Mouse (Mus musculus): ENCODE results near the gene Clcn1. TPM values are rescaled to one million over a fixed set of nuclear protein-coding genes. Genes with fewer than 3 reads are reported as not detected.

Gene Clcn1
- polyA plus RNA-seq, 1 experiment from 2014 or later, result 0.33 TPM

GRCm38 (mm10) chr6:42354076-42355019 lies 67.9 kb downstream of the Clcn1 start:
- H3K9ac ChIP-seq, result no peak overlapping the region
- 49% methylated on average over 11 of the region's 11 CpGs for WGBS
- no peak overlapping the region; the same call in 1 of the 2 replicates for H3K4me3 ChIP-seq
- H3K27ac ChIP-seq, result peak overlapping the region; percentile 67
- peaks cover 64% of the 10 kb centered on the region for H3K36me3 ChIP-seq
- no peak for ATAC-seq (ENCODE audit: insufficient number of reproducible peaks, low FRiP score, low TSS enrichment, low read depth)
- H3K4me1 ChIP-seq, result peaks cover 55% of the 10 kb centered on the region
- peak overlapping the region; percentile 25 for H3K4me2 ChIP-seq
- no peaks in the 10 kb centered on the region for H3K27me3 ChIP-seq
- no peaks in the 10 kb centered on the region for H3K9me3 ChIP-seq

DNA sequence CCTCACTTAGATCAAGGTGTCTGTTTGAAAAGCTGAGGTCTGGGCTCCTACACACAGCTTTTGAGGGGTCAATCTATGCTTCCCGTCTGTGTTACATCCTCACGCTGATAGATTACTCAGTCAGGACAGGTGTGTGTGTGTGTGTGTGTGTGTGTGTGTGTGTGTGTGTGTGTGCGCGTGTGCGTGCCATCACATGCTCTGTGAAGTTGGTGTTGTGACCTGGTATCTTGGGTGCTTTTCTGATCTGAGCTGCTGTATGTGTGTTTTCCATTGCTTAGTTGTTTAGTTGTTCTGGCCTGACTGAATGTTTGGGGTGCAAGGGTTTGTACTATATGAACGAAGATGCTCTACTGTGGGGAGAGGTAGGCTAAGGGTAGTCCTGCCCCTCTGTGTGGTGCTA lies 68.9 kb downstream of the Clcn1 start:
- ATAC-seq (ENCODE audit: insufficient number of reproducible peaks, low FRiP score, low TSS enrichment, low read depth), result no peak
- Histone ChIP-seq H3K27ac (no peak overlapping the region), H3K36me3 (peaks cover 74% of the 10 kb centered on the region), H3K9me3 (no peaks in the 10 kb centered on the region), H3K4me3 (no peak overlapping the region), H3K4me1 (peaks cover 59% of the 10 kb centered on the region), H3K4me2 (no peak overlapping the region), H3K27me3 (no peaks in the 10 kb centered on the region), H3K9ac (no peak overlapping the region)
- 94% methylated on average over 6 of the region's 6 CpGs for WGBS

- Histone ChIP-seq H3K36me3 (peaks cover 80% of the 10 kb centered on the region), H3K9ac (no peak overlapping the region), H3K4me3 (no peak overlapping the region), H3K4me2 (no peak overlapping the region), H3K27ac (no peak overlapping the region), H3K4me1 (peaks cover 54% of the 10 kb centered on the region), H3K9me3 (no peaks in the 10 kb centered on the region), H3K27me3 (no peaks in the 10 kb centered on the region)
- WGBS, result 91% methylated on average over 13 of the region's 13 CpGs
- no peak for ATAC-seq (ENCODE audit: insufficient number of reproducible peaks, low FRiP score, low TSS enrichment, low read depth)
Observed at GRCm38 (mm10) chr6:42355794-42356600, 69.5 kb downstream of the Clcn1 start.

- Histone ChIP-seq H3K36me3 (peaks cover 82% of the 10 kb centered on the region), H3K4me1 (peaks cover 45% of the 10 kb centered on the region), H3K9me3 (no peaks in the 10 kb centered on the region), H3K9ac (no peak overlapping the region), H3K27ac (no peak overlapping the region), H3K27me3 (no peaks in the 10 kb centered on the region), H3K4me2 (no peak overlapping the region), H3K4me3 (no peak overlapping the region)
- no peak for ATAC-seq (ENCODE audit: insufficient number of reproducible peaks, low FRiP score, low TSS enrichment, low read depth)
- 93% methylated on average over 5 of the region's 5 CpGs for WGBS
Observed at GRCm38 (mm10) chr6:42356913-42357312, 70.4 kb downstream of the Clcn1 start.

- no peak for ATAC-seq (ENCODE audit: insufficient number of reproducible peaks, low FRiP score, low TSS enrichment, low read depth)
- WGBS, result 66% methylated on average over 6 of the region's 6 CpGs
Observed at GRCm38 (mm10) chr6:42357901-42358300, 71.4 kb downstream of the Clcn1 start.

GRCm38 (mm10) chr6:42358901-42359300 lies 72.4 kb downstream of the Clcn1 start:
- H3K9me3 ChIP-seq, result no peaks in the 10 kb centered on the region
- no peak overlapping the region for H3K4me2 ChIP-seq
- no peak for ATAC-seq (ENCODE audit: insufficient number of reproducible peaks, low FRiP score, low TSS enrichment, low read depth)
- peaks cover 29% of the 10 kb centered on the region for H3K4me1 ChIP-seq
- H3K36me3 ChIP-seq, result peaks cover 68% of the 10 kb centered on the region
- H3K4me3 ChIP-seq, result no peak overlapping the region
- peak overlapping the region; percentile 38; the same call in 1 of the 2 replicates for H3K27ac ChIP-seq
- WGBS, result 88% methylated on average over 12 of the region's 12 CpGs
- H3K9ac ChIP-seq, result no peak overlapping the region
- H3K27me3 ChIP-seq, result no peaks in the 10 kb centered on the region

More at GRCm38 (mm10) chr6:42357901-42358300, 71.4 kb downstream of the Clcn1 start:
- Histone ChIP-seq H3K4me3 (no peak overlapping the region), H3K36me3 (peaks cover 74% of the 10 kb centered on the region), H3K9ac (no peak overlapping the region), H3K9me3 (no peaks in the 10 kb centered on the region), H3K4me2 (no peak overlapping the region), H3K27me3 (no peaks in the 10 kb centered on the region), H3K4me1 (peaks cover 39% of the 10 kb centered on the region), H3K27ac (no peak overlapping the region)

GRCm38 (mm10) chr6:42359364-42360147 lies 73.1 kb downstream of the Clcn1 start:
- Histone ChIP-seq H3K9me3 (no peaks in the 10 kb centered on the region), H3K27me3 (no peaks in the 10 kb centered on the region), H3K36me3 (peaks cover 68% of the 10 kb centered on the region), H3K4me3 (no peak overlapping the region), H3K27ac (peak overlapping the region; percentile 38; the same call in 1 of the 2 replicates), H3K9ac (no peak overlapping the region), H3K4me1 (peaks cover 23% of the 10 kb centered on the region), H3K4me2 (no peak overlapping the region)
- 70% methylated on average over 9 of the region's 9 CpGs for WGBS
- no peak for ATAC-seq (ENCODE audit: insufficient number of reproducible peaks, low FRiP score, low TSS enrichment, low read depth)

DNA sequence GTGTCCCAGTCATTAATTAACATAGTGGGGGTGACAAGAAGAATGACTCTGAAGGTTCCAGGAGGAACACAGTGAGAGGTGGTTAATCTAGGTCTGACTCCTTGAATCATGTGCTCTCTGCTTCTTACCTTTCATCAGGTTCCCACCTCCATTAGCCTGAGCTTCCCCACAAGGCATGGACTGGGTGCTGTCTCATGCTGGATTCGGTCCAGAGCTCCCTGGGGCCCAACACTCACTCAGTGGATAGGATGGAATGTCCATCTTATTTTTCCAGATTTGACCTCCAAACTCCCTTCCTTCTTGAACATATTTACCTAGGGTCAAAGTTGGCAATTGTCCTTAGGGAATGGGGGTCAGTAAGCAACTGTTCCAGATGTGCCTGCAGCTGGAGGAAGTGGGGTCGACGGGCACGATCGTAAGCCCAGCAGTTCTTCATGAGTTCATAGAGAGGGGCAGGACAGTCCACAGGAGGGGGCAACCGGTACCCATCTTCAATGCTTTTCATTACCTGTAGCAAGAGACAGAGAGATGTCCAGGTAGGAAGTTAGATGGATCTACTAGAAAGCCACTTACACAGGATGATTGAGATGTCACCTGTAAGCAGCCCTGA lies 73.9 kb downstream of the Clcn1 start:
- H3K9me3 ChIP-seq, result no peaks in the 10 kb centered on the region
- no peak overlapping the region for H3K27ac ChIP-seq
- peaks cover 17% of the 10 kb centered on the region for H3K4me1 ChIP-seq
- H3K4me3 ChIP-seq, result no peak overlapping the region
- peaks cover 62% of the 10 kb centered on the region for H3K36me3 ChIP-seq
- no peak overlapping the region for H3K4me2 ChIP-seq
- no peaks in the 10 kb centered on the region for H3K27me3 ChIP-seq
- no peak overlapping the region for H3K9ac ChIP-seq
- WGBS, result 72% methylated on average over 6 of the region's 6 CpGs
- no peak for ATAC-seq (ENCODE audit: insufficient number of reproducible peaks, low FRiP score, low TSS enrichment, low read depth)

DNA sequence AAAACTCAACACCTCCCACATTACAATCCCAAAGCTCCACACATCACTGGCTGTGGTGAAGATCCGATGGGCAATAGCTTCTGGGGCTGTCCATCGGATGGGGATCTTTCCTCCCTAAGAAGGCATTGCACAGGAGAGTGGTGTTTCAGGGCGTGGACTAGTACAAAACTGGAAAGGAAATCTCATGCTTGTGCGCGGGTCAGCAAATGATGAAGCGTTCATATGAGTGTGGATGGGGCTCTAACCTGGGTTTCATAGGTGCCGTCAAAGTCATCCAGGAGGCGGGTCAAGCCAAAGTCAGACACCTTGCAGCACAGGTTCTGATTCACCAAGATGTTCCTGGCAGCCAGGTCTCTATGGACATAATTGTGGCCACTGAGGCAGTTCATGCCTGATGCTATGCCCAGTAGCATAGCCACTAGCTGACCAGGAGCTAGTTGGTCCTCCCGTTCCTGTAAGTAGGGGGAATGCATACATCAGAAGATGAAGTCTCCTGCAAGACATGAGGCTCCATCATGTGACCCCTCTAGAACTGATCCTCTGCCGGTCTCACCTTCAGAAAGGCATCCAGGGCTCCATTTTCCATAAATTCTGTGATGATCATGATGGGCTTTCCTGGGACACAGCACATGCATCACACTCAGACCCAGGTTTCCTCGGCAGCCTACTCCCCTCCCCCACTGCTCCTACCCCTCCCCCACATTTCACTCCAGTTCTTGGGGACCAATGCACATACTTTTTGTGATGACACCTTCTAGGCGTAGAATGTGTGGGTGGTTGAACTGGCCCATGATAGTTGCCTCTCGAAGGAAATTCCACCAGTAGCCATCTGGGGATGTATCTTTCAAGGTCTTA lies 74.8 kb downstream of the Clcn1 start:
- H3K36me3 ChIP-seq, result peaks cover 56% of the 10 kb centered on the region
- no peaks in the 10 kb centered on the region for H3K9me3 ChIP-seq
- peaks cover 17% of the 10 kb centered on the region for H3K4me1 ChIP-seq
- H3K4me3 ChIP-seq, result no peak overlapping the region
- ATAC-seq (ENCODE audit: insufficient number of reproducible peaks, low FRiP score, low TSS enrichment, low read depth), result no peak
- 90% methylated on average over 13 of the region's 13 CpGs for WGBS
- H3K9ac ChIP-seq, result no peak overlapping the region
- no peak overlapping the region for H3K27ac ChIP-seq
- H3K4me2 ChIP-seq, result no peak overlapping the region
- H3K27me3 ChIP-seq, result no peaks in the 10 kb centered on the region

- Histone ChIP-seq H3K36me3 (peaks cover 48% of the 10 kb centered on the region), H3K4me2 (no peak overlapping the region), H3K27ac (no peak overlapping the region), H3K9ac (no peak overlapping the region), H3K27me3 (no peaks in the 10 kb centered on the region), H3K9me3 (no peaks in the 10 kb centered on the region), H3K4me1 (peaks cover 13% of the 10 kb centered on the region), H3K4me3 (no peak overlapping the region)
- no peak for ATAC-seq (ENCODE audit: insufficient number of reproducible peaks, low FRiP score, low TSS enrichment, low read depth)
- 59% methylated on average over 1 of the region's 1 CpGs for WGBS
Observed at GRCm38 (mm10) chr6:42362074-42362473, 75.6 kb downstream of the Clcn1 start.
